Mouse (Mus musculus) ovary, postnatal 14 days (tissue): ENCODE measurements around the gene Clpx.
"Not testable (repeated sequence)": the region's sequence is repeated elsewhere in the genome, so short reads cannot be mapped to it uniquely, and the experiment has no call there.

ENCODE experiments used
- DNase-seq: peaks from one replicate; pipeline ENCODE4 v3.0.0; 2022; ENCODE audit warnings: low spot score

The Clpx gene

GRCm38 (mm10) chr9:65293973-65294715, at the start of gene Clpx:
Clpx (plus strand) TSS chr9:65294260.
- peak; percentile 95 for DNase-seq

GRCm38 (mm10) chr9:65247502-65248376, 46.3 kb upstream of the Clpx start:
- peak; percentile 34 for DNase-seq

GRCm38 (mm10) chr9:65248377-65248690, 45.7 kb upstream of the Clpx start:
- DNase-seq = peak; percentile 52

DNA sequence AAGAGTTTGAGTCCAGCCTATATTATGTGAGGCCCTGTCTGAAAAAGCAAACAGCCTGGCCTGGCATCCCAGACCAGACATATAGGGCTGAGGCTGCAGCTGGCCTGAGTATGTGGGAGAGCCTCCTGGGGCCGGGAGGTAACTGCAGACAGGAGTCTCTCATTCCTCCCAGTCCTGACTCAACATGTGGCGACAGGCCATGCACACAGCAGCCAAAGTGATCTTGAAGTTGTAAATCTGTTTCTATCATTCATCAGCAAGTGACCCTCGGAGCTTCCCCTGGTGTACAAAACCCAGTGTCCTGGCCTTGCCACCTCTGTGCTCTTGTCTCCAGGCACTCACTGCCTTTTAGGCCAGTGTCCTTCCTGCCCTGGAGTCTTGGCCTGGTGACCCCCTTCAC, 42.0 kb upstream of the Clpx start:
- no peak for DNase-seq

DNA sequence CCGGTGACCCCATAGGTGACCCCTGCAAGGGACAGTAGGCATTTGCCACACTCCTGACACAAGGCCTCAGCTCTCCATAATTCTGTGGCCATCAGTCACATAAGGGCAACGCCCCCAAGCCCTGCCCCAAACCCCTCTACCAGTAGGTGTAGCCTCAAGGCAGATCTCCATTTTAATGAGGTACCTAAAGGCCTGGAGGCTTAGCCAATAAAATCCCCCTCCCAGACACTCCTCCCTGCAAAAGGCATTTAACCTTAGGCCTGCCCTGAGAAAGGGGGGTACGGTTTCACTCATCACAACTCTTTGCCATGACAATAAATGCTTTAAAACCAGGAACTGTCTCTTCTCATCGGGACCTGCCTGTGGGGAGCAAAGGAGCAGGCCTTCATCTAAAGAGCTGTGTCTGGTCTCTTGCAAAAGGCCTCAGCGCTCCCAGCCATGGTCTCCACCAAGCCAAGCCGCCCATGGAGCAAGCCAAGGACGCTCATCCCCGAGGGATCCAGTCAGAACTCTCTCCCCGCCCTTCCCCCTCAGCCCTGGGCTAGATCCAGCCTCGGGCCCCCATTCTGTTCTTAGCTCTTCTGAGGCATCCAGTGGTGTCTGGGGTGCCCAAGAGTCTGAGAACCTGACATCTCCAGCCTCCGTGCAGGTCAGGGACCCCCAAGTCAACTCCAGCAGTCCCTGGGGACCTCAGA, 38.0 kb upstream of the Clpx start:
- DNase-seq = no peak

GRCm38 (mm10) chr9:65257218-65257910, 36.7 kb upstream of the Clpx start:
- no peak for DNase-seq

- no peak for DNase-seq
Measured at GRCm38 (mm10) chr9:65259366-65259765, 34.7 kb upstream of the Clpx start.

- no peak for DNase-seq
Measured at GRCm38 (mm10) chr9:65261591-65262230, 32.3 kb upstream of the Clpx start.

- DNase-seq = no peak
Measured at GRCm38 (mm10) chr9:65262641-65263120, 31.4 kb upstream of the Clpx start.

GRCm38 (mm10) chr9:65264959-65265358, 29.1 kb upstream of the Clpx start, which contains the start of gene Cilp:
Cilp (plus strand) TSS chr9:65265180.
- DNase-seq = no peak

- DNase-seq = peak; percentile 31
Measured at GRCm38 (mm10) chr9:65267742-65268515, 26.1 kb upstream of the Clpx start.

DNA sequence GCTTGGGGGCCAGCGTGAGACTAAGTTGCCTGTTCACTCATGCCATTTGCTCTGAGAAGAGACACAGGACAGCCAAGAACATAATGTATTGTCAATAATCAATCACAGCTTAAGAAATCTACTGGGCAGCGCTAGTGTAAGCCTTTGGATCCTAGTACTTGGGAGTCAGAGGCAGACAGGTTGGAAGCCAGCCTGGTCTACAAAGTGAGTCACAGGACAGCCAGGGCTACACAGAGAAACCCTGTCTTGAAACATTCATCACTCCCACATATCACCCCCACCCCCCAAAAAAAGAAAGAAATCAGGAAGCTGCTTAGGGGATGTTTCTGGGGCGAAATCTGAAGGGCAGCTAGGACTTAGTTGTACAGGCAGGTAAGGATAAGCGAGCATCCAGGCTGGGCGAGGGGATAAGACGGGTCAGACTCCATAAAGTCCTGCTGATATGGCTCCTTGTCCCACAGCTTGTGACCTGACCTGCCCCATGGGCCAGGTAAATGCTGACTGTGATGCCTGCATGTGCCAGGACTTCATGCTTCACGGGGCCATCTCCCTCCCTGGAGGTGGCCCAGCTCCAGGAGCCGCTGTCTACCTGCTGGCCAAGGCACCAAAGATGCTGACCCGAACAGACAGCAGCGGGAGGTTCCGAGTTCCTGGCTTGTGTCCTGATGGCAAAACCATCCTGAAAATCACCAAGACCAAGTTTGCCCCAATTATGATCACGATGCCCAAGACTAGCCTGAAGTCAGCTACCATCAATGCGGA, 20.8 kb upstream of the Clpx start:
- no peak for DNase-seq

GRCm38 (mm10) chr9:65273873-65274272, 20.2 kb upstream of the Clpx start:
- DNase-seq = no peak

DNA sequence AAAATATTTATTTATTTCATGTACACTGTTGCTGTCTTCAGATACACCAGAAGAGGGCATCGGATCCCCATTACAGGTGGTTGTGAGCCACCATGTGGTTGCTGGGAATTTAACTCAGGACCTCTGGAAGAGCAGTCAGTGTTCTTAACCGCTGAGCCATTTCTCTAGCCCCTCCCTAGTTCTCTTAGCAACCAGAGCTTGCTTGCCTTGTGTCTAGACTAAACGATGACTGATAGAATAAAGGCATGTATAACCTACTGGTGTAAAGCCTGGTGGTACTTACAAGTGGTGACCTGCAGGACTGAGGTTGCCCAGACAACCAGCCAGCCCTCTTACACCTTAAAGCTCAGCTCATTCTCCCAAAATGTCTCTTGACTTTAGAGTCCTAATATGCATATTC, 19.2 kb upstream of the Clpx start:
- DNase-seq = not testable (repeated sequence)

DNA sequence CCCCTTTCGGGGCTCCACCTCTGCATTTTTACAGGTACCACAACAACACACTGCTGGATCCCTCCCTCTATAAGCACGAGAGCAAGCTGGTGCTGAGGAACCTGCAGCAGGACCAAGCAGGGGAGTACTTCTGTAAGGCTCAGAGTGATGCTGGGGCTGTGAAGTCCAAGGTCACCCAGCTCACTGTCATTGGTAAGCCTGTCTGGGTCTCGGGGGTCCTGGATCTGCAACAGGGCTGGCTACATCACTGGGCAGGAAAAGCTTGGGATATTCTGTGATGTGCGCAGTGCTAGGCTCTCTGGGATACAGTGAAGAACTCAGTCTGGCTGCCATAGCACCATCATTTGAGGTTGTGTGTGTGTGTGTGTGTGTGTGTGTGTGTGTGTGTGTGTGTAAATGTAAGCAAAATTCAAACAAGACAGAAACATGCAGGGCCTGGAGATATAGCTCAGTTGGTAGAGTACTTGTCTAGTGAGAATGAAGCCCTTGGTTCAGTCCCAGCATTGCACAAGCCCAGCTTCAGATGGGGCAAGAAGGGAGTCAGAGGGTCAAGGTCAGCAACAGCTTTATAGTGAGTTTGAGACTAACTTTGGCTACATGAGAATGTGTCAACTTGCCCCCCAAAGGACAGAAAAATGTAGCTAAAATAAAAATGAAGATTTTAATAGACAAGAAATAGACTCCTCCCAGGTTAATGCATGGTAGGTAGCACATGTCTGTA, 18.1 kb upstream of the Clpx start:
- no peak for DNase-seq

DNA sequence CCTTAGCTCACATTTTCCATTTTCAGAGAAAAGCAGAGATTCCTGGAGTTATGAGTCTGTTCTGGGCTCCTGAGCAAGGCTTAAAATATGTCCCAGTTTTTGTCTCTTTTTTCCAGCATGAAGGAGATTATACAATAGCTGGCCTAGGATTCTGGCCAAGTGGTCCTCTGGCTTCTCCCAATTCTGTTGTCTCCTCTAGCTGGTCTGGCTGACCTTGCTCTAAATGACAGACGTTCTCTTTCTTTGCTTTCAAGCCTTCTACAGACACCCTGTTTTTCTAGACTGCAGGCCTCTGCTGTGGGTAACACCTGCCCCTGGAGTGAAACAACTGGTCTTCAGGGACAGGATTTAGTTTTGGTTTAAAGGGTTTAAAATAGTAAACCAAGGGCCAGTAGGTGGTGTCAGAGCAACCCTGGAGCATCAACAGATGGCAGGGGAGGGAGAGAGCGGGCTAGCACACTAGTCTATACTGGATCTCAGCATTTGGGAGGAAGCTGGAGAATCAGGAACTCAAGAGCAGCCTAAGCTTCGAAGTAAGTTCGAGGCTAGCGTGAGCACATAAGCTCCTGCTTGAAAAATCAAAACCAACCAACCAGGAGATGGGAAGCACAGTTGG, 12.4 kb upstream of the Clpx start:
- DNase-seq = no peak

DNA sequence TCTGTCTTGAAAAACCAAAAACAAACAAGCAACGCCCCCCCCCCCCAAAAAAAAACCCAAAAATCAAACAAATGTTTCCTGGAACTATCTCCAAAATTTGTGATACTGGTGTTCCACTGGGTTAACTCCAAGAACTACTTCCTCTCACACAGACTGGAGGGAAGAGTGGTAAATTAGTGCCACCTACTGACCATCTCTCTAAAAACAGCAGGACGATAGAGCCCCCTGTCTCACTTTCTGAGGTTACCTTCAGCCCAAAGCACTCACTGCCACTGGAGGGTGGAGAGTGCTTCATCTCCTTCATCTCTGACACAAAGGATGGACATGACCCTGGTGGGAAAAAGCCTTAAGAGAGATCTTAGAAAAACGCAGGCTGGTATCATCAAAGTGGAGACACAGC, 10.8 kb upstream of the Clpx start:
- no peak for DNase-seq

DNA sequence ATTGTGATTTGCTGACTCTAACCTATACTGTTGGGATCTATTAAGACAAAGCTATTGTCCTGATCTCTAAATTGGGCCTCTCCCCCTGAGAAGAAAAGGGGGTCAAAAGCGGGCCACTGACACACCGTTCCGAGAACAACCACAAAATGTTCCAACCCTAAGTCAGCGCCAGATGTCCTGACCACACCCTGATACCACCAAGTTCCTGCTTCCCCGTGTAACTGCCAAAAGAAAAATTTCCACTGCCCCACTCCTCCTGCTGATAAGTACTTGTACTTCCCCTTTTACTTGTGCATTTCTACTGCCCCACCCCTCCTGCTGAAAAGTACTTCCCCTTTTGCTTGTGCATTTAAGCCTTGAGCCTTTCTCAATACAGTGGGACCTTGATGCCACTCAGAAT, 5.8 kb upstream of the Clpx start:
- DNase-seq = not testable (repeated sequence)

DNA sequence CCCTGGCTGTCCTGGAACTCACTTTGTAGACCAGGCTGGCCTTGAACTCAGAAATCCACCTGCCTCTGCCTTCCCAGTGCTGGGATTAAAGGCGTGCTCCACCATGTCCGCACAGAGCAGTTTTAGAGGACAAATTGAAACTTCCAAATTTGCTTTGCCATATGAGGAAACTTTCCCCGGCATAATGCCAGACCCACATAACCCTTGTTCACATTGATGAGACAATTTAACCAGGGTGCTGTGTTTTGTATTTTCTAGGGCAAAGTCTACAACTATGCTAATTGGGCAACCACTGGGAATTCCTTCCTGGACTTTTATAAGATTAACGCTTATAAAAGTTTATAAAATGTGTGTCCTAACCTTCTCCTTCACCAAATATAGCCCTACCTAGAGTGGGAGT, 4.1 kb upstream of the Clpx start:
- DNase-seq = no peak
